Mouse (Mus musculus): ENCODE data around the gene Cpsf6.

GRCm38 (mm10) chr10:117383941-117384340, 4.1 kb upstream of the Cpsf6 start:
- TF ChIP-seq CTCF (IDR thresholded peaks at IDR 0.05; ENCODE audit: low read depth, low read length): no peak
- TF ChIP-seq POLR2A (IDR thresholded peaks at IDR 0.05; ENCODE audit: borderline replicate concordance, low read depth, low read length): no peak

All from bone marrow macrophage, adult 2 months (primary cell).